Comparison of ENCODE assay signal across 22 mouse cellular contexts in the genomic region with DNA sequence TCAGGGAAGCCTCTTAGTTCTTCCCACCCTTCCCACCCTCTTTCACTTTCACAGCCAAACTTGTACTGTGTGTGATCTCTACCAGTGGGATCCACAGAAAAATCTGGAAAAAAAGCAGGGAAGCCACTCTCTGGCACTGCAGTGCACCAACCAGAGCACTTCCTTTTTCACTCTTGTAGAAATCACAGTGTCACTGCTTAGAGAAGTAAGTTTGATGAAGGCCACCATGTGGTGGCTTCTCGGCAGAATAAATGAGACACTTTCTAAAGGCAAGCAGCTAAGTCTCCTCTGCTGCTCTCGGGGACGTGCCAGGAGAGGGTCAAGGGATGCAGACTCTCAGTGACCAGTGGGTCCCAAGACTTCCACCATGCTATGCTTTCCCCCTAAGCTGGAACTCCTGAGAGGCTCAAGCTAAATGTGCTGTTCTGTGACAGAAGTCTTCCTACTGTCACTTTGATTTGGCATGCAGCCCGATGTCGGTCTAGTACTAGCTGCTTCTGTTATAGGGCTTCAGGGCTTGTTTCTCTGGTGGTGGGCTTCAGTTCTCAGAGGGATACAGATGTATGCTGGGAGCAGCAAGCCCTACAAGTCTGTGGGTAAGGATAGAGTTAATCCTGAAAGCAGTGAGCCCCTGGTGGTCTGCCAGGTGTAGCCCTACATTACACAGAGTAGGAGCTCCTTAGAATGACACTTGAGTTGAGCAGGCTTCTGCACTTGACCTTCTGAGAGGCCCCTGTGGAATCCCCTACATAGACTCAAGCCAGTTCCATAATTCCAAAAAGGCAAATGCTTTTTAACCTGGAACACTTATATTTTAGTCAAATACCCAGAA.
DNase-seq lines count a peak whose midpoint lies in the region; ATAC-seq and TF ChIP-seq lines count a peak whose summit lies in the region.
"Had no signal": no experiment of that assay in that cellular context is flagged by ENCODE, and none has a peak within 500 bp of the region (broad histone marks: within the 10 kb centered on the region; RNA-seq: fewer than 3 reads in every experiment).

No protein-coding gene starts in this region.

- H3K27me3 ChIP-seq in kidney, adult 2 months (replicated peaks; ENCODE audit: control insufficient read depth, insufficient read depth, low read length), result no peaks in the 10 kb centered on the region
- no peaks in the 10 kb centered on the region for H3K27me3 ChIP-seq in midbrain, embryonic 11.5 days (ENCODE audit: control insufficient read depth, insufficient read depth, low read length)
- no peaks in the 10 kb centered on the region for H3K27me3 ChIP-seq in midbrain, embryonic 13.5 days
- H3K27me3 ChIP-seq: embryonic facial prominence, embryonic 15.5 days; hindbrain, embryonic 15.5 days; kidney, embryonic 15.5 days; limb, embryonic 15.5 days; liver, embryonic 15.5 days; midbrain, embryonic 12.5 days; Patski had no signal

- H3K9ac ChIP-seq in midbrain, embryonic 11.5 days (ENCODE audit: low read length), result no peak overlapping the region
- H3K9ac ChIP-seq in midbrain, embryonic 13.5 days (replicated peaks), result no peak overlapping the region
- H3K9ac ChIP-seq: embryonic facial prominence, embryonic 15.5 days; forebrain, postnatal 0 days; hindbrain, embryonic 15.5 days; kidney, embryonic 15.5 days; limb, embryonic 15.5 days; liver, embryonic 15.5 days; midbrain, embryonic 12.5 days had no signal

- DNase-seq in kidney, postnatal 25 days, result peak; percentile 39 to 43
- no peak for DNase-seq in kidney, adult 2 months
- peak; percentile 67 for DNase-seq in midbrain, embryonic 11.5 days (ENCODE audit: low spot score, missing footprints)
- no peak for DNase-seq in left cerebral cortex, adult 18-20 months (ENCODE audit: low spot score in 2 of 2)
- no peak for DNase-seq in yolk sac, embryonic 10.5 days (ENCODE audit: low spot score)
- DNase-seq: adrenal gland, adult 8-10 months; B cell, adult 2 months; forebrain, postnatal 0 days; heart, adult 18-20 months; heart, postnatal 36 days; layer of hippocampus, postnatal 36 days; spleen, adult 18-20 months had no signal

- H3K27ac ChIP-seq in kidney, adult 2 months (ENCODE audit: insufficient read depth, low read depth, low read length), result no peak overlapping the region
- H3K27ac ChIP-seq in midbrain, embryonic 11.5 days (ENCODE audit: low read depth, low read length), result no peak overlapping the region
- H3K27ac ChIP-seq in midbrain, embryonic 13.5 days, result no peak overlapping the region
- H3K27ac ChIP-seq in bone marrow macrophage, adult 2 months (ENCODE audit: insufficient read depth, low read depth, low read length), result peak overlapping the region; percentile 22
- H3K27ac ChIP-seq: embryonic facial prominence, embryonic 15.5 days; hindbrain, embryonic 15.5 days; kidney, embryonic 15.5 days; limb, embryonic 15.5 days; liver, embryonic 15.5 days; midbrain, embryonic 12.5 days had no signal

- no peak overlapping the region for H3K4me3 ChIP-seq in kidney, adult 2 months (ENCODE audit: insufficient read depth, low read depth, low read length)
- H3K4me3 ChIP-seq in midbrain, embryonic 11.5 days (ENCODE audit: low read depth, low read length), result no peak overlapping the region
- no peak overlapping the region for H3K4me3 ChIP-seq in midbrain, embryonic 13.5 days (replicated peaks)
- no peak overlapping the region for H3K4me3 ChIP-seq in bone marrow macrophage, adult 2 months (ENCODE audit: insufficient read depth, low read length)
- H3K4me3 ChIP-seq: embryonic facial prominence, embryonic 15.5 days; hindbrain, embryonic 15.5 days; kidney, embryonic 15.5 days; limb, embryonic 15.5 days; liver, embryonic 15.5 days; midbrain, embryonic 12.5 days had no signal

- no peak overlapping the region for H3K4me2 ChIP-seq in midbrain, embryonic 11.5 days
- H3K4me2 ChIP-seq in midbrain, embryonic 13.5 days (replicated peaks), result no peak overlapping the region
- H3K4me2 ChIP-seq: embryonic facial prominence, embryonic 15.5 days; hindbrain, embryonic 15.5 days; kidney, embryonic 15.5 days; limb, embryonic 15.5 days; liver, embryonic 15.5 days; midbrain, embryonic 12.5 days had no signal

- no peak for ATAC-seq in midbrain, embryonic 11.5 days (ENCODE audit: low FRiP score)
- no peak for ATAC-seq in midbrain, embryonic 13.5 days
- ATAC-seq in megakaryocyte, adult 5-6 weeks (ENCODE audit: poor library complexity, severe bottlenecking), result peak; percentile 56
- ATAC-seq: forebrain, postnatal 0 days; Patski had no signal

- H3K4me1 ChIP-seq in kidney, adult 2 months (ENCODE audit: control insufficient read depth, insufficient read depth, low read length), result no peaks in the 10 kb centered on the region
- H3K4me1 ChIP-seq in midbrain, embryonic 11.5 days (ENCODE audit: control insufficient read depth, insufficient read depth, low read length), result no peaks in the 10 kb centered on the region
- H3K4me1 ChIP-seq in midbrain, embryonic 13.5 days (replicated peaks), result peaks cover 16% of the 10 kb centered on the region; the same call in 1 of the 2 replicates
- H3K4me1 ChIP-seq in bone marrow macrophage, adult 2 months (ENCODE audit: control insufficient read depth, insufficient read depth, low read length), result peaks cover 27% of the 10 kb centered on the region
- H3K4me1 ChIP-seq: limb, embryonic 15.5 days; liver, embryonic 15.5 days had no signal

- WGBS in kidney, adult 2 months, result 71% methylated on average over 5 of the region's 5 CpGs
- 83% methylated on average over 5 of the region's 5 CpGs for WGBS in midbrain, embryonic 11.5 days
- 86% methylated on average over 5 of the region's 5 CpGs for WGBS in midbrain, embryonic 13.5 days

- no peaks in the 10 kb centered on the region for H3K36me3 ChIP-seq in kidney, adult 2 months (ENCODE audit: control insufficient read depth, insufficient read depth, low read length)
- no peaks in the 10 kb centered on the region for H3K36me3 ChIP-seq in midbrain, embryonic 11.5 days (ENCODE audit: control insufficient read depth, insufficient read depth, low read length)
- H3K36me3 ChIP-seq in midbrain, embryonic 13.5 days, result no peaks in the 10 kb centered on the region
- H3K36me3 ChIP-seq: embryonic facial prominence, embryonic 15.5 days; hindbrain, embryonic 15.5 days; kidney, embryonic 15.5 days; limb, embryonic 15.5 days; liver, embryonic 15.5 days; midbrain, embryonic 12.5 days had no signal

- TF ChIP-seq CTCF in kidney, adult 2 months (conservative IDR thresholded peaks at IDR 0.05; ENCODE audit: insufficient read depth, insufficient read length, low read depth, low read length), result no peak
- TF ChIP-seq CTCF in bone marrow macrophage, adult 2 months (IDR thresholded peaks at IDR 0.05; ENCODE audit: low read depth, low read length), result no peak

- H3K9me3 ChIP-seq in midbrain, embryonic 11.5 days (ENCODE audit: control insufficient read depth, low read length), result no peaks in the 10 kb centered on the region
- no peaks in the 10 kb centered on the region for H3K9me3 ChIP-seq in midbrain, embryonic 13.5 days
- H3K9me3 ChIP-seq: embryonic facial prominence, embryonic 15.5 days; hindbrain, embryonic 15.5 days; kidney, embryonic 15.5 days; limb, embryonic 15.5 days; liver, embryonic 15.5 days; midbrain, embryonic 12.5 days had no signal

- TF ChIP-seq POLR2A in kidney, adult 2 months (IDR thresholded peaks at IDR 0.05; ENCODE audit: low read depth, low read length), result no peak
- no peak for TF ChIP-seq POLR2A in bone marrow macrophage, adult 2 months (IDR thresholded peaks at IDR 0.05; ENCODE audit: borderline replicate concordance, low read depth, low read length)

Comparison
In these comparisons a context has a peak if more than half of its experiments do, and no peak if none do; other contexts are left out.
1. DNase-seq: peak in kidney, postnatal 25 days (2 of 2) and midbrain, embryonic 11.5 days (single experiment); none in kidney, adult 2 months (single experiment), left cerebral cortex, adult 18-20 months (0 of 2) and yolk sac, embryonic 10.5 days (single experiment).